Mouse (Mus musculus): Measurements from ENCODE around the gene Neil1. TPM values are rescaled to one million over a fixed set of nuclear protein-coding genes. Genes with fewer than 3 reads are reported as not detected.

Gene Neil1
- polyA plus RNA-seq (2014; fragmentation: Nextera tagmentation; extraction: Ambion mirVana): 4.3 and 5.8 TPM in 2 replicates

DNA sequence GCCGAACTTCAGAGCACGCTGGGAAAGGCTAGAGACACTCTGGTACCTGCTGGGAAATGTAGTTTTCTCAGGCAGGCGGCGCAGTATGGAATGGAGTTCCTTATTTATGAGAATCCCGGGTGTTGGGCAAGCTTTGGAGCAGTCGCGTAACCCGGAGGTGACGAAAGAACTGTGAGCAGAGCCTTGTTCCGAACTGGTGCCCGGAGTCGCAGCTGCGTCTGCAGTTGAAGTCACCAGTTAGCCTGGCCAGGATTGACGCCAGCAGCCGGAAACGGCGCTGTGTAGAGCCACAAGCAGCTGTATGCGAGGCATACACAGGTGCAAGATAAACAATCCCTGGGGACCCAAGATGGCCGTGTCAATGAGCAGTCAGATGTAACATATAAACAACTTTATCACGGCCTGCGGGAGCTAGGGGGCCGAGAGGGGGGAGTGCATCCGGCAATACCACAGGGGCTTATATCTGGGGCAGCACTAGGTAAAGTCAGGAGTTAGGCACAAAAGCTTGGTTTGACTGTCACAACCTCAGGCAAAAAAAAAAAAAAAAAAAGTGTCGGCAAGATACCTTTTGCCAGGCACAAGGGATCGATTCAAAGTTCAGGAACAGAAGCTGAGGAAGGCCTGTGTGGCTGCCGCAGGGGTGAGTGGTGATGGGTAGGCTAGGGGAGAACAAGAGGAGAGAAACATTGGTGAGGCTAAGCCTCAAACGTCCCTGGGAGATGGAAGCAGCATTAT lies at the start of gene Neil1:
Gene Neil1, minus strand, starts transcription at position 162 of the 735 bp plus-strand sequence.
- WGBS: 1% methylated on average over 27 of the region's 27 CpGs
- Histone ChIP-seq H3K27me3 (ENCODE audit: control insufficient read depth, insufficient read depth, low read length) (no peaks in the 10 kb centered on the region), H3K9me3 (replicated peaks; ENCODE audit: control insufficient read depth, low read length) (no peaks in the 10 kb centered on the region), H3K4me3 (ENCODE audit: low read depth, low read length) (peak within 1 kb of the TSS; percentile 40), H3K27ac (replicated peaks; ENCODE audit: low read depth, low read length) (0 out of 2 replicates have a peak within 1 kb of the TSS, but pooled peaks have one; percentile 5), H3K4me1 (ENCODE audit: control insufficient read depth, insufficient read depth, low read length) (no peaks in the 10 kb centered on the region), H3K36me3 (replicated peaks; ENCODE audit: control insufficient read depth, insufficient read depth, low read depth, low read length) (no peaks in the 10 kb centered on the region), H3K4me2 (ENCODE audit: low read depth, low read length) (peak within 1 kb of the TSS; percentile 75), H3K9ac (replicated peaks; ENCODE audit: low read length) (peak within 1 kb of the TSS; percentile 61)
- peak; percentile 90 for ATAC-seq (replicated peaks; ENCODE audit: insufficient number of reproducible peaks, low FRiP score, low TSS enrichment, low read depth)
- DNase-seq (ENCODE audit: low spot score): peak; percentile 94

GRCm38 (mm10) chr9:57197414-57197813 lies 49.3 kb upstream of the Neil1 start:
- Histone ChIP-seq H3K4me2 (ENCODE audit: low read depth, low read length) (no peak overlapping the region), H3K27ac (replicated peaks; ENCODE audit: low read depth, low read length) (no peak overlapping the region), H3K36me3 (replicated peaks; ENCODE audit: control insufficient read depth, insufficient read depth, low read depth, low read length) (no peaks in the 10 kb centered on the region), H3K4me1 (ENCODE audit: control insufficient read depth, insufficient read depth, low read length) (no peaks in the 10 kb centered on the region), H3K27me3 (ENCODE audit: control insufficient read depth, insufficient read depth, low read length) (no peaks in the 10 kb centered on the region), H3K9ac (replicated peaks; ENCODE audit: low read length) (no peak overlapping the region), H3K4me3 (ENCODE audit: low read depth, low read length) (no peak overlapping the region), H3K9me3 (replicated peaks; ENCODE audit: control insufficient read depth, low read length) (no peaks in the 10 kb centered on the region)
- 70% methylated on average over 8 of the region's 8 CpGs for WGBS
- ATAC-seq (replicated peaks; ENCODE audit: insufficient number of reproducible peaks, low FRiP score, low TSS enrichment, low read depth) (no peak), DNase-seq (ENCODE audit: low spot score) (no peak)

- no peak overlapping the region for H3K4me3 ChIP-seq (ENCODE audit: low read depth, low read length)
Observed at GRCm38 (mm10) chr9:57196708-57197107, 48.6 kb upstream of the Neil1 start.

DNA sequence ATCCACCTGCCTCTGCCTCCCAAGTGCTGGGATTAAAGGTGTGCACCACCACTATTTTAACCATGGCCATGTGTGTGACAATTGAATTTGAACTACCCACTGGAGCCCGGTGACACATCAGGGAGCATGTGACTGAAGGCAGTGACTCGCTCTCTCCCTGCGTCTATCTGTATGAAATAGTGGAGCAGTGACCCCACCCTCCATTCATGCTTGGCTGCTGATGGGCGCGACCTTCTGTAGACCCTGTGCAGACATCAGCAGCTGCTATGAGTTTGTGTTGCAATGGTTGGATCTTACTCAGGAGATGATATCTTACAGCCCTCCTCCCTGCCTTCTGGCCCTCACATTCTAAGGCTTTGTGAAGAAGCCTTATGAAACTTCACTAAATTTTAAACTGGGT lies 20.3 kb upstream of the Neil1 start:
- Histone ChIP-seq H3K4me2 (ENCODE audit: low read depth, low read length) (no peak overlapping the region), H3K4me3 (ENCODE audit: low read depth, low read length) (no peak overlapping the region)

More at GRCm38 (mm10) chr9:57196708-57197107, 48.6 kb upstream of the Neil1 start:
- Histone ChIP-seq H3K36me3 (replicated peaks; ENCODE audit: control insufficient read depth, insufficient read depth, low read depth, low read length) (no peaks in the 10 kb centered on the region), H3K27ac (replicated peaks; ENCODE audit: low read depth, low read length) (no peak overlapping the region), H3K9ac (replicated peaks; ENCODE audit: low read length) (no peak overlapping the region), H3K4me1 (ENCODE audit: control insufficient read depth, insufficient read depth, low read length) (no peaks in the 10 kb centered on the region), H3K27me3 (ENCODE audit: control insufficient read depth, insufficient read depth, low read length) (no peaks in the 10 kb centered on the region), H3K4me2 (ENCODE audit: low read depth, low read length) (no peak overlapping the region), H3K9me3 (replicated peaks; ENCODE audit: control insufficient read depth, low read length) (no peaks in the 10 kb centered on the region)
- no peak for DNase-seq (ENCODE audit: low spot score)
- ATAC-seq (replicated peaks; ENCODE audit: insufficient number of reproducible peaks, low FRiP score, low TSS enrichment, low read depth): no peak
- 67% methylated on average over 3 of the region's 3 CpGs for WGBS

GRCm38 (mm10) chr9:57166173-57166572 lies 18.1 kb upstream of the Neil1 start:
- no peaks in the 10 kb centered on the region for H3K4me1 ChIP-seq (ENCODE audit: control insufficient read depth, insufficient read depth, low read length)
- WGBS: 91% methylated on average over 2 of the region's 2 CpGs
- H3K36me3 ChIP-seq (replicated peaks; ENCODE audit: control insufficient read depth, insufficient read depth, low read depth, low read length): no peaks in the 10 kb centered on the region
- H3K9me3 ChIP-seq (replicated peaks; ENCODE audit: control insufficient read depth, low read length): no peaks in the 10 kb centered on the region
- no peak for DNase-seq (ENCODE audit: low spot score)
- no peak overlapping the region for H3K4me2 ChIP-seq (ENCODE audit: low read depth, low read length)
- no peak overlapping the region for H3K4me3 ChIP-seq (ENCODE audit: low read depth, low read length)
- no peak overlapping the region for H3K27ac ChIP-seq (replicated peaks; ENCODE audit: low read depth, low read length)
- no peak overlapping the region for H3K9ac ChIP-seq (replicated peaks; ENCODE audit: low read length)
- H3K27me3 ChIP-seq (ENCODE audit: control insufficient read depth, insufficient read depth, low read length): no peaks in the 10 kb centered on the region
- ATAC-seq (replicated peaks; ENCODE audit: insufficient number of reproducible peaks, low FRiP score, low TSS enrichment, low read depth): no peak

More for the DNA sequence above, 20.3 kb upstream of the Neil1 start:
- Histone ChIP-seq H3K9me3 (replicated peaks; ENCODE audit: control insufficient read depth, low read length) (no peaks in the 10 kb centered on the region), H3K4me1 (ENCODE audit: control insufficient read depth, insufficient read depth, low read length) (no peaks in the 10 kb centered on the region), H3K36me3 (replicated peaks; ENCODE audit: control insufficient read depth, insufficient read depth, low read depth, low read length) (no peaks in the 10 kb centered on the region), H3K27me3 (ENCODE audit: control insufficient read depth, insufficient read depth, low read length) (no peaks in the 10 kb centered on the region), H3K27ac (replicated peaks; ENCODE audit: low read depth, low read length) (no peak overlapping the region), H3K9ac (replicated peaks; ENCODE audit: low read length) (no peak overlapping the region)
- no peak for DNase-seq (ENCODE audit: low spot score)
- 80% methylated on average over 5 of the region's 5 CpGs for WGBS
- no peak for ATAC-seq (replicated peaks; ENCODE audit: insufficient number of reproducible peaks, low FRiP score, low TSS enrichment, low read depth)

- Histone ChIP-seq H3K4me2 (ENCODE audit: low read depth, low read length) (no peak overlapping the region), H3K9ac (replicated peaks; ENCODE audit: low read length) (no peak overlapping the region), H3K4me3 (ENCODE audit: low read depth, low read length) (no peak overlapping the region), H3K27ac (replicated peaks; ENCODE audit: low read depth, low read length) (no peak overlapping the region), H3K9me3 (replicated peaks; ENCODE audit: control insufficient read depth, low read length) (no peaks in the 10 kb centered on the region), H3K4me1 (ENCODE audit: control insufficient read depth, insufficient read depth, low read length) (no peaks in the 10 kb centered on the region), H3K36me3 (replicated peaks; ENCODE audit: control insufficient read depth, insufficient read depth, low read depth, low read length) (no peaks in the 10 kb centered on the region), H3K27me3 (ENCODE audit: control insufficient read depth, insufficient read depth, low read length) (no peaks in the 10 kb centered on the region)
- WGBS: 46% methylated on average over 2 of the region's 2 CpGs
- no peak for DNase-seq (ENCODE audit: low spot score)
- ATAC-seq (replicated peaks; ENCODE audit: insufficient number of reproducible peaks, low FRiP score, low TSS enrichment, low read depth): no peak
Observed at GRCm38 (mm10) chr9:57163137-57163536, 15.0 kb upstream of the Neil1 start.

DNA sequence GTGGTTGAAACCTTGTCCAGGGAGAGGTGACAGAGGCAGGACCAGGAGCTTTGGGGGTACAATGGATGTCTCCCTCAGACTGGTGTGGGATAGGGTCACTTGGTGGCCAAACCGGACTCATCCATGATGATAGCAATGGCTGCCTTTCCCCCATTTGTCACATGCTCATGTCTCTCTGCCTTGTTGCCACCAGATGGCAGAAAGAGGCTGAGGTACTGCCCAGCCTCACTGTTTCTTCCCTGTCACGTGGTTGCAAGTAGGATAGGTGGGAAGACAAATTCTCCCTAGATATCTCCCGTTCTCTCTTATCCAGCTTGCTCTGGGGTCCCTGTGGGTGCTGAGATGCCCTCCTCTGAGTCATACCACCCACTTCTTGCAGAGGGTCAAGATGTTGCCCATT lies 14.4 kb upstream of the Neil1 start:
- Histone ChIP-seq H3K4me2 (ENCODE audit: low read depth, low read length) (no peak overlapping the region), H3K27me3 (ENCODE audit: control insufficient read depth, insufficient read depth, low read length) (no peaks in the 10 kb centered on the region), H3K4me3 (ENCODE audit: low read depth, low read length) (no peak overlapping the region), H3K9me3 (replicated peaks; ENCODE audit: control insufficient read depth, low read length) (no peaks in the 10 kb centered on the region), H3K36me3 (replicated peaks; ENCODE audit: control insufficient read depth, insufficient read depth, low read depth, low read length) (no peaks in the 10 kb centered on the region), H3K9ac (replicated peaks; ENCODE audit: low read length) (no peak overlapping the region), H3K4me1 (ENCODE audit: control insufficient read depth, insufficient read depth, low read length) (no peaks in the 10 kb centered on the region), H3K27ac (replicated peaks; ENCODE audit: low read depth, low read length) (no peak overlapping the region)
- WGBS: 19% methylated on average over 3 of the region's 3 CpGs
- DNase-seq (ENCODE audit: low spot score) (peak; percentile 17), ATAC-seq (replicated peaks; ENCODE audit: insufficient number of reproducible peaks, low FRiP score, low TSS enrichment, low read depth) (no peak)

- DNase-seq (ENCODE audit: low spot score) (no peak), ATAC-seq (replicated peaks; ENCODE audit: insufficient number of reproducible peaks, low FRiP score, low TSS enrichment, low read depth) (peak; percentile 15; the same call in 1 of the 2 replicates)
- Histone ChIP-seq H3K27me3 (ENCODE audit: control insufficient read depth, insufficient read depth, low read length) (no peaks in the 10 kb centered on the region), H3K4me1 (ENCODE audit: control insufficient read depth, insufficient read depth, low read length) (no peaks in the 10 kb centered on the region), H3K36me3 (replicated peaks; ENCODE audit: control insufficient read depth, insufficient read depth, low read depth, low read length) (no peaks in the 10 kb centered on the region), H3K4me2 (ENCODE audit: low read depth, low read length) (0 out of 2 replicates have a peak overlapping the region, but pooled peaks have one; percentile 14), H3K27ac (replicated peaks; ENCODE audit: low read depth, low read length) (no peak overlapping the region), H3K9ac (replicated peaks; ENCODE audit: low read length) (peak overlapping the region; percentile 18; the same call in 1 of the 2 replicates), H3K9me3 (replicated peaks; ENCODE audit: control insufficient read depth, low read length) (no peaks in the 10 kb centered on the region), H3K4me3 (ENCODE audit: low read depth, low read length) (peak overlapping the region; percentile 63)
- WGBS: 32% methylated on average over 11 of the region's 11 CpGs
Observed at GRCm38 (mm10) chr9:57158506-57158905, 10.4 kb upstream of the Neil1 start.
